Mouse (Mus musculus): ENCODE results near the gene Sowahb. TPM values are rescaled to one million over a fixed set of nuclear protein-coding genes. Genes with fewer than 3 reads are reported as not detected.

Gene Sowahb
- polyA plus RNA-seq, 1 experiment from 2014 or later: not detected

DNA sequence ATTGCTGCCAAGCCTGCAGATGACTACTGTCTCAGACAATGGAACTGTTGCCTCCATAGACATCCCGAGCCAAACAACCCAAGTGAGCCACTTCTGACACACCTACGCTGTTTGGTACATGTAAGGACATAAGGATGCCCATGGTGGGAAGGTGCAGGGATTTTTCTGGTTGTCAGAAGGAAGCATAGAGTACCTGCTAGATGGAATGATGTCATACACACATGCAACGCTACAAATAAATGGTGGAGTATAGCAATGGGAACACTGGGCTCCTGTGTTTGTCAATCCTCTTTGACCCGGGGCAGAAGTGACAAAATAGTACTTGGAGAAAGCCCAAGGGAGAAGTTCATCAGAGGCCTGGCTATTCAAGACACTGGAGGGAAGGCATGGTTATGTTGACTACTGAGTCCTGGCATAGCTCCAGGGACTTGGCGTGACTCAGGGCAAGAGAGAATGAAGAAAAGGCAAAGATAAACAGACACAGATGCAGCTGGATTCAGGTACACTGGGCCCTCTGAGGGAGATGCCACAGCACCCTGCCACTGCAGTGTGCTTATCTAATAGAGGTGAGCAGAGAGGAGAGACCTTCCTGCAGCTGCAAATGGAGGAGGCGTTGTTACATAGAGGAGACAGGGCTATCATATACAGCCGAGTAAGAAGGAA is 33.0 kb upstream of the Sowahb start:
- Histone ChIP-seq H3K36me3 (ENCODE audit: control insufficient read depth, insufficient read depth, low read length) (no peaks in the 10 kb centered on the region), H3K4me2 (ENCODE audit: low read length) (no peak overlapping the region), H3K4me3 (ENCODE audit: low read length) (no peak overlapping the region), H3K9ac (ENCODE audit: low read depth, low read length) (no peak overlapping the region), H3K27ac (ENCODE audit: low read depth, low read length) (no peak overlapping the region), H3K27me3 (replicated peaks; ENCODE audit: control insufficient read depth, insufficient read depth, low read length) (no peaks in the 10 kb centered on the region), H3K4me1 (ENCODE audit: control insufficient read depth, insufficient read depth, low read depth, low read length) (no peaks in the 10 kb centered on the region), H3K9me3 (ENCODE audit: control insufficient read depth, low read length) (no peaks in the 10 kb centered on the region)
- no peak for ATAC-seq
- 83% methylated on average over 7 of the region's 7 CpGs for WGBS

DNA sequence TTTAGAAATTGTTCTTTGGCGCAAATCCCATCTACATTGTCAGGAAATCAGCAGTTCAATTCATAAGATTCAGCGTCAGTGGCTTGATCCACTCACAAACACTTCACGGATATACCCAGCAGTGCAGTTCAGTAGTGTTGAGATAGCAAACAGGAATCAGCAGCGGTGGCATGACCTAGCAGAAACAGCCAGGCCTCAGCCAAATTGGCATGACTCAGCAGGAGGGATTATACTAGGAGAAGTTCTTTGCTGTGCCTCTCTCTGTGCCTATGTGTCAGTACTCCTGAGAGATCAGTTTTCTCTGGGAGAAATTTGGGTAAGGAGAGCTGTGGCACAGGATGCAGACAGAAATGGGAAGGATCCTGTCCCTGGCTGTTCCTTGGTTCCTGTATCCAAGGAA is 16.0 kb upstream of the Sowahb start:
- Histone ChIP-seq H3K27ac (ENCODE audit: low read depth, low read length) (no peak overlapping the region), H3K4me1 (ENCODE audit: control insufficient read depth, insufficient read depth, low read depth, low read length) (no peaks in the 10 kb centered on the region), H3K9me3 (ENCODE audit: control insufficient read depth, low read length) (no peaks in the 10 kb centered on the region), H3K4me2 (ENCODE audit: low read length) (no peak overlapping the region), H3K9ac (ENCODE audit: low read depth, low read length) (no peak overlapping the region), H3K27me3 (replicated peaks; ENCODE audit: control insufficient read depth, insufficient read depth, low read length) (no peaks in the 10 kb centered on the region), H3K36me3 (ENCODE audit: control insufficient read depth, insufficient read depth, low read length) (no peaks in the 10 kb centered on the region), H3K4me3 (ENCODE audit: low read length) (no peak overlapping the region)
- WGBS: 93% methylated on average over 4 of the region's 4 CpGs
- ATAC-seq: no peak

DNA sequence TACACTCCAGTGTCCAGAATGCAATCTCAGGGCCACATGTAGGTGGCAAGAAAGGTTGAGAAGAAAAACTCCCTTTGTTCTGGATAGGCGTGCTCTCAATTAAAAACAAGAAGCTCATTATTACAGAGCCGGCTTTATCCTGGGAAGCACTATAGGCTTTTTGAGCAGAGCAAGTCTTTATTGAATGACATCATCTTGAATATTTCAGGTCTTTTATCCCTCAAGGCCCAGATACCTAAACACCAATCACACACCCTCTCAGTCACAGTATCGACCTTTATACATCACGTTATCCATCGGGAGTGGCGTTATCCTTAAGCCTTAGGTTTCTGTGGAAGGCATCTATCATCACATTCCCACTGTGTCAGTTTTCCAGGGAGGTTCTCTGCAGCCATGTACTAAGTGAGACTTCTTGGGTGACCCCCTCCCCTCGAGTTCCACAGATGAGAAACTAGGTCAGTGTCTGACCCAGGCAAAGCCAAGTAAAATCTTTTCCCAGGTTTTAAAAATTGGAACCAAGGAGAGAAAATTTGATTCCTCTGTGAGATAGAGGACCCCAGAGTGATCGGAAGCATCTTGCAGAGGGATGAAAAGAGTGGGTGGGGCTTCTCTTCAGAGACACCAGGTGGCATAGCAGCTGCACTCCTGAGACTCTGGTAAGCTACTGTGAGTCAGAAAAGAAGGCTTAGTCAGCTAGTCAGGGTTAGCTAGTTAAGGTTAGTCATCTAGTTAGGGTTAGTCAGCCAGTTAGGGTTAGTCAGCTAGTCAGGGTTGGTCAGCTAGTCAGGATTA is 9.0 kb upstream of the Sowahb start:
- Histone ChIP-seq H3K9me3 (ENCODE audit: control insufficient read depth, low read length) (no peaks in the 10 kb centered on the region), H3K4me3 (ENCODE audit: low read length) (no peak overlapping the region), H3K4me1 (ENCODE audit: control insufficient read depth, insufficient read depth, low read depth, low read length) (no peaks in the 10 kb centered on the region), H3K9ac (ENCODE audit: low read depth, low read length) (no peak overlapping the region), H3K27me3 (replicated peaks; ENCODE audit: control insufficient read depth, insufficient read depth, low read length) (peaks cover 3% of the 10 kb centered on the region), H3K4me2 (ENCODE audit: low read length) (no peak overlapping the region), H3K36me3 (ENCODE audit: control insufficient read depth, insufficient read depth, low read length) (no peaks in the 10 kb centered on the region), H3K27ac (ENCODE audit: low read depth, low read length) (no peak overlapping the region)
- 49% methylated on average over 8 of the region's 8 CpGs for WGBS
- ATAC-seq: no peak

DNA sequence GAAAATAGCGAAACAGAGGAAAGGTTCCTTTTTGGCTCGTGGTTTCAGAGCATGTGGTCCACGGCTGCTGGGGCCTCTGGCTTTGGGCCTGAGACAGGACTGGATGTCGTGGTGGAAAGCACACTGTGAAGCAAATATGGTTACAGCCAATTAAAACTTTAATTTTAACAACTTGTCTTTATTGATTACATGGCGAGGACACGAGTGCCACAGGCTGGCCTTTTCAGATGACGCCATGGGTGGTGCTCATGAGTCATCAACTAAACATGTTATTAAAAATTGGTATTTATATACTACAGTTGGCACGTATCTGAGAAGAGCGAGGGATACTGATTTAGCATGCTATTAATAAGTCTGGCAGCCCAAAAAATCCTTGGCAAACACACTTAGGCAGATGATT is 7.1 kb upstream of the Sowahb start:
- H3K4me2 ChIP-seq (ENCODE audit: low read length): no peak overlapping the region
- WGBS: 73% methylated on average over 9 of the region's 9 CpGs
- H3K4me1 ChIP-seq (ENCODE audit: control insufficient read depth, insufficient read depth, low read depth, low read length): no peaks in the 10 kb centered on the region
- H3K4me3 ChIP-seq (ENCODE audit: low read length): no peak overlapping the region
- H3K36me3 ChIP-seq (ENCODE audit: control insufficient read depth, insufficient read depth, low read length): no peaks in the 10 kb centered on the region
- peaks cover 13% of the 10 kb centered on the region for H3K27me3 ChIP-seq (replicated peaks; ENCODE audit: control insufficient read depth, insufficient read depth, low read length)
- no peak for ATAC-seq
- H3K27ac ChIP-seq (ENCODE audit: low read depth, low read length): no peak overlapping the region
- no peak overlapping the region for H3K9ac ChIP-seq (ENCODE audit: low read depth, low read length)
- H3K9me3 ChIP-seq (ENCODE audit: control insufficient read depth, low read length): no peaks in the 10 kb centered on the region

DNA sequence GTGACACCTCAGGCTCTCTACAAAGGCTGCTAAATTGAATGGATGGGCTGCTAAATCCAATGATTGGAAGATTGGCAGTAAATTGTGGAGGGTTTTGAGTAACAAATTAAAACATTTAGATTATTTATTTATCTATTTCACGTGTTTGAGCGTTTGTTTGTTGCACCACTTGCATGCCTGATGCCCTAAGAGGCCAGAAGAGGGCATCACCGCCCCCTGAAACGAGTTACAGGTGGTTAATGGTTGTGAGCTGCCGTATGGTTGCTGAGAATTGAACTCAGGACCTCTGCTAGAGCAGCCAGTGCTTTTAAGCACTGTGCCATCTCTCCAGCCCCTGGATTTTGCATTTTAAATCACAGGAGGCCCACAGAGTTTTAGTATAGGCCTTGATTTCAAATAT is 6.2 kb upstream of the Sowahb start:
- no peak overlapping the region for H3K4me3 ChIP-seq (ENCODE audit: low read length)
- H3K4me1 ChIP-seq (ENCODE audit: control insufficient read depth, insufficient read depth, low read depth, low read length): no peaks in the 10 kb centered on the region
- ATAC-seq: no peak
- H3K36me3 ChIP-seq (ENCODE audit: control insufficient read depth, insufficient read depth, low read length): no peaks in the 10 kb centered on the region
- no peaks in the 10 kb centered on the region for H3K9me3 ChIP-seq (ENCODE audit: control insufficient read depth, low read length)
- H3K27ac ChIP-seq (ENCODE audit: low read depth, low read length): no peak overlapping the region
- no peak overlapping the region for H3K4me2 ChIP-seq (ENCODE audit: low read length)
- H3K27me3 ChIP-seq (replicated peaks; ENCODE audit: control insufficient read depth, insufficient read depth, low read length): peaks cover 21% of the 10 kb centered on the region
- H3K9ac ChIP-seq (ENCODE audit: low read depth, low read length): no peak overlapping the region
- 53% methylated on average over 5 of the region's 5 CpGs for WGBS

DNA sequence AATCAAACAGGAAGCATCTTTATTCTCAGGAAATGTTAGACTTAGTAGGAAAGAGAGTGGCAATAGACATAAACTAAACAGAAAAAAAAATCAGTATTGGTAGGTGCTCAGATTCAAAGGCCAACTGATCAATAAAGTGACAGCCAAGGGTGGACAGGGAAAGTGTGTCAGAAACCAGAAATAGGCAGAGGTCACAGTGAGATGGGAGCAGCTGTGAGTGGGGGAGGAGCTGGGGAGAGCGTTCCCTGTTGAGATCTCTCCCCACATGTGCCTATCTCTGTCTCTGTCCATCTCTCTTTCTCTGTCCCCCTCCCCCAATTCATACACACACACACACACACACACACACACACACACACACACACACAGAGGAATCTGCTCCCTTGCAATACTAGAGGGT is 5.1 kb upstream of the Sowahb start:
- Histone ChIP-seq H3K27ac (ENCODE audit: low read depth, low read length) (no peak overlapping the region), H3K36me3 (ENCODE audit: control insufficient read depth, insufficient read depth, low read length) (no peaks in the 10 kb centered on the region), H3K4me2 (ENCODE audit: low read length) (no peak overlapping the region), H3K4me3 (ENCODE audit: low read length) (no peak overlapping the region), H3K27me3 (replicated peaks; ENCODE audit: control insufficient read depth, insufficient read depth, low read length) (peaks cover 25% of the 10 kb centered on the region), H3K9ac (ENCODE audit: low read depth, low read length) (no peak overlapping the region), H3K4me1 (ENCODE audit: control insufficient read depth, insufficient read depth, low read depth, low read length) (peaks cover 4% of the 10 kb centered on the region; the same call in 1 of the 2 replicates), H3K9me3 (ENCODE audit: control insufficient read depth, low read length) (no peaks in the 10 kb centered on the region)
- ATAC-seq: no peak
- WGBS: 89% methylated on average over 1 of the region's 1 CpGs

DNA sequence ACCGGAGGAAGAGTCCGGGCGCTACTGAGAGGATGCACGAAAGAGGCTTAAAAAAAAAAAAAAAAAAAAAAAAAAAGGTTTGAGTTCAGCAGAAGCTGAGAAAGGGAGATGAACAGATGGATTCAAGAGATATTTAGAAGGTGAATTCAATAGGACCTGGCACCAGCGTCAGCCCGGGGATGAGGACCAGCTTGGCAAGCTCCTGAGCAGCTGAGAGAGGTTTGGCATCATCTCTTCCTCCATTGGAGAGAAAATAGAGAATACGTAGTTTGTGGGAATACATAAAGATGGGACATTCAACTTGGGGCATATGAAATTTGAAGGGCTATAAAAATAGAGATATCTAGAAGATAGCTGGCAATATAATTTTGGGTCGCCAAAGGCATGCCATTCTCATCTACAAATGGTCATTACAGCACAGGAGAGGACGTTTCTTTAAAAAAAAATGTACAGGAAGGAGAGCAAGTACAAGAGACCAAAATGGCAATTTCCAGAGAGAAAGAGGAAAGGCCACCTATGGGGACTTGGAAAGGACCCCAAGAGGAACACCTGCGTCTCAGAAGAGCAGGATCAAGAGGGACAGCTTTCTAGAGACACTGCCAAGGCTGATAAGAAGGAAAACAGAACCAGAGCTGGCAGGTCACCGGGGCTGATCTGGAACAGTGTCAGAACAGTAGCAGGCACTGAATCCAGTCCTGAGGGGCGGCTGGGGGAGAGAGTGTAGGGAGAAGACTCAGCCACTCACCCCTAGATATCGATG is 3.8 kb upstream of the Sowahb start:
- Histone ChIP-seq H3K4me3 (ENCODE audit: low read length) (no peak overlapping the region), H3K27ac (ENCODE audit: low read depth, low read length) (no peak overlapping the region), H3K4me2 (ENCODE audit: low read length) (no peak overlapping the region), H3K27me3 (replicated peaks; ENCODE audit: control insufficient read depth, insufficient read depth, low read length) (peaks cover 35% of the 10 kb centered on the region), H3K4me1 (ENCODE audit: control insufficient read depth, insufficient read depth, low read depth, low read length) (peaks cover 16% of the 10 kb centered on the region), H3K9me3 (ENCODE audit: control insufficient read depth, low read length) (no peaks in the 10 kb centered on the region), H3K9ac (ENCODE audit: low read depth, low read length) (no peak overlapping the region), H3K36me3 (ENCODE audit: control insufficient read depth, insufficient read depth, low read length) (no peaks in the 10 kb centered on the region)
- WGBS: 61% methylated on average over 13 of the region's 13 CpGs
- no peak for ATAC-seq

DNA sequence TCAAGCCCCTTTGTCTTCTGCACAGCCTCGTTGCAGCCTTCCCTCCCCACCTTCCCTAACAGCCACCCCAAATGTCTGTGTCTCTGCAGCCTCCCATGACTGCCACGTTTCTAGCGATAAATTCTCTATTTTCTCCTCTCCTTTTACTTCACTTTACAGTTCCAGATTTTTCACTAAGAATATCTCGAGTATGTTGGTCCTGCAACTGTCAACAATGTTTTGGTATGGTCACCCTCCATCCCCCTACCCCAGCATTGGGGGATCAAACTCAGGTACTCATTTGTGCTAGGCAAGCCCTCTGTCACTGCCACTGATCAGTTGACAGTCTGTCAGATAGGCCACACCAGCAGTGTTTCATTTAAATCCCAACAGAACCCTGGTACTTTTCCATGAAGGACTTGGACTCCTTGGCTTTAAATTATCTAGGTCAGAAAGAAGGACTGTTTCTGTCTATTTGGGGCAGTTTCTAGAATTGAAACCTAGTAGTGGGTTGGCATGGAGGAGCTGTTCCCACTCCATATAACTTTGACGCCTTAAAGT is 1.6 kb upstream of the Sowahb start:
- no peaks in the 10 kb centered on the region for H3K36me3 ChIP-seq (ENCODE audit: control insufficient read depth, insufficient read depth, low read length)
- H3K4me2 ChIP-seq (ENCODE audit: low read length): no peak overlapping the region
- H3K4me1 ChIP-seq (ENCODE audit: control insufficient read depth, insufficient read depth, low read depth, low read length): peaks cover 16% of the 10 kb centered on the region
- H3K9ac ChIP-seq (ENCODE audit: low read depth, low read length): no peak overlapping the region
- H3K4me3 ChIP-seq (ENCODE audit: low read length): no peak overlapping the region
- 30% methylated on average over 5 of the region's 5 CpGs for WGBS
- H3K9me3 ChIP-seq (ENCODE audit: control insufficient read depth, low read length): no peaks in the 10 kb centered on the region
- no peak overlapping the region for H3K27ac ChIP-seq (ENCODE audit: low read depth, low read length)
- peaks cover 49% of the 10 kb centered on the region for H3K27me3 ChIP-seq (replicated peaks; ENCODE audit: control insufficient read depth, insufficient read depth, low read length)
- ATAC-seq: no peak

DNA sequence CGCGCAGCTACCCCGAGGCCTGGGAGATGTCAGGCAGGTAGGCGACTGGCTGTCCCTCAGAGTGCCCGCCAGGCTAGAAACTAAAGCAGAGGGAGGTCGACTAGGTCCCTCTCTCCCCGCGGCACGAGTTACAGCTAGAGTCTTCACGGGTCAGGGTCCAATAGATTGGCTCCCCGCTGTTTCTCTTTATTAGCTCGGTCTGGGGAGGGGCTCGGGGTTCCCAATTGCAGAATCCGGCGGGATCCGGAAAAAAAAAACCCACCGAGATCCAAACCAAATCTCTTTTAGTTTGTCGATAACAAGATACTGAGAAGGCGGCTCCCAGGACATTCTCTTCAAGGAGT is 521 bp upstream of the Sowahb start:
- no peaks in the 10 kb centered on the region for H3K36me3 ChIP-seq (ENCODE audit: control insufficient read depth, insufficient read depth, low read length)
- WGBS: 1% methylated on average over 19 of the region's 19 CpGs
- H3K9ac ChIP-seq (ENCODE audit: low read depth, low read length): peak overlapping the region; percentile 61
- H3K27ac ChIP-seq (ENCODE audit: low read depth, low read length): no peak overlapping the region
- H3K4me1 ChIP-seq (ENCODE audit: control insufficient read depth, insufficient read depth, low read depth, low read length): peaks cover 16% of the 10 kb centered on the region
- peak overlapping the region; percentile 99 for H3K4me2 ChIP-seq (ENCODE audit: low read length)
- peak; percentile 43 for ATAC-seq
- H3K27me3 ChIP-seq (replicated peaks; ENCODE audit: control insufficient read depth, insufficient read depth, low read length): peaks cover 49% of the 10 kb centered on the region
- peak overlapping the region; percentile 56 for H3K4me3 ChIP-seq (ENCODE audit: low read length)
- H3K9me3 ChIP-seq (ENCODE audit: control insufficient read depth, low read length): no peaks in the 10 kb centered on the region

Data from hindbrain, embryonic 16.5 days (tissue).